Mouse (Mus musculus) urinary bladder, adult 18-20 months (tissue): ENCODE measurements around the gene Gpr84.
"Not testable (repeated sequence)": the region's sequence is repeated elsewhere in the genome, so short reads cannot be mapped to it uniquely, and the experiment has no call there.

Experiments
- DNase-seq, 2 experiments: peaks; one replicate each; pipeline ENCODE4 v3.0.0; 2022; ENCODE audit warnings: low spot score in 2 of 2, mixed read lengths in 2 of 2

The Gpr84 gene

DNA sequence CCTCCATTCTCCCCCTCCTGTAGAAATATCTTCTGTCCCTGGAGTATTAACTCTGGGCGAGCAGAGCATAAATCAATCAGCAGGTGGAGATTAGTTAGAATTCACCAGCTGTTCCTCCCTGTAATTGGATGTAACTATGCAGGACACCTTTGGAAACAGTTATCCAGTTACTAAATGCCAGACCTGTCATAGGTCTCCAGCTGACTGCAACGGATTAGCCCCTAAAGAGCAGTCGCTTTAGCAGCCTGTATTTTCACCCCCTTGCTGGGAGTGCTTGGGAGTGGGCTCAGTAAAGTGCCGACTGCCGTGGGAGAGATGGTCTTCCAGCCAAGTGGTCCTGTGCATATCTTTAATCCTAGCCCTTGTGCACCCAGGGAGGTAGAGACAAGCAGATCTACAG is 20.8 kb downstream of the Gpr84 start:
- no peak for DNase-seq

DNA sequence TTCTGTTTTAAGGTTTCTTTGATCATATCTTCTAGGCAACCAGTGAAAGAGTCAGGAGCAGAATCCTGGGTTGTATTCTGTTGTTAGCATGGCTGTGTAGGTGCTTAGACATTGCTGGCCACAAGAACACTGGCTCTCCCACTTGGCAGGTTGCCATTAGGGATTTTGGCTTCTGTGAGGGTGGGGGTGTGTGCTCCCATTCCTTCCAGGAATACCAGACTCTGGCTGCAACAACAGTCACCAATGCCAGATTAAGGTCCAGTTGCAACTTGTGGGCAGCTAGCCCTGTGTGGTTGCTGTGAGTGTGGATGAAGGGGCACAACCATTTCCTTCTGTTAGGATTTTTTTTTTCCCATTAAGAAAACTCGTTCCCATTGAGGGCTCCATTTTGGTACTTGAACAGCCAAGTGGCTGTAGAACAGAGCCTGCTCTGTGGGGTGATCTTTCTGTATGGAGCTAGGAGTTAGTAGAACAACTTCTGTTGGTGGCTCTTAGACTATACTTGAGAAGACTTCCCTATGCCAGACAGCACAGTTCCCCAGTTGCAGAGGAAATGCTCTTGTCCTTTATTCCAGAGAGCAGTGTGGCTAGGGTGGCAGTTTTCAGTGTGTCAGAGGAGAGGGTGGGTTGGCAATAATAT is 24.5 kb downstream of the Gpr84 start:
- DNase-seq, result no peak

DNA sequence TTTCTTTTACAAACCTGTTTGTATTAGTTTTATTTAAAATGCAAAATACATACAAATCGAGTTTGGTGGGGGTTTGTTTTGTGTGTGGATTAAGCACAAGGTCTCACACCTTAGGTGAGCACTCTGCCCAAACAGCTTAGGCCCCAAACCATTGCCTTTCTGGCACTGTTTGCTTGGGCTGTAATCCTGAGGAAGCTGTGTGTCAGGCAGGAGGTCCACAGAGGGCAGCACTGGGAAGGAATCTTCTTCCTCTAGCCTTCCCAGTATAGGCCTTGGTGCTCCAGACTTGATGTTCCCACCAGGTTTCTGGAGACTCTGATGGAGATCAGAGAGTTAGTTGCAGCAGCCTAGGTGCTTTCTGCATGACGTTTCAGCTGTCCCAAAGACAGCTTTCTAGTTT is 25.8 kb downstream of the Gpr84 start:
- no peak for DNase-seq

GRCm38 (mm10) chr15:103284066-103284465 is 26.3 kb downstream of the Gpr84 start:
- no peak for DNase-seq

GRCm38 (mm10) chr15:103281465-103282205 is 28.8 kb downstream of the Gpr84 start:
- no peak for DNase-seq

DNA sequence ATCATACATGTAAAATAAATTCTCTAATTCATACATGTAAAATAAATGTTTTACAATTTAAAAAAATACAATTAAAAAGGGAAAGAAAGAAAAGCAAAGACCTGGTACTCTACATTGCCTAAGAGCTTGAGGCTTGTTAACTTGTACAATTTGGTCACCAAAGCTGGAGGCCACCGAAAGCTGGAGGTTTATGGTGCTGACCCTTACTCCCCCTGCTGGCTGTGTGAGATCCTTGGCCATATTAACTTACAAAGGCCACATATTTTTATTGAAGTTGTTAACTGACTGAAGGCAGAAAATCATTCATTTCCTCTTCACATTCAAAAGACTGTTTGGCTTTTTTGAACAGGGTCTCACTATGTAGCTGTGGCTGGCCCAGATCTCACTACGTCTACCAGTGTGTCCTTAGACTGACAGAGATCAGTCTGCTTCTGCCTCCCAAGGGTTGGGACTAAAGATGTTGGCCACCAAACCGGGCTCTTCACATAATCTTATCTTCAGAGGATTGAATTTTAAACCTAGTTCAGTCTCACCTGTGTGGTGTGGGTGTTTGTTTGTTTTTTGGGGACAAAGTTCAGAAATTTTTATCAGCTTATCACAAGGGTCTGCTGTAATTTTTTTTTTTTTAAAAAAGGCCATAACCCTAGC is 29.5 kb downstream of the Gpr84 start:
- DNase-seq, result no peak

DNA sequence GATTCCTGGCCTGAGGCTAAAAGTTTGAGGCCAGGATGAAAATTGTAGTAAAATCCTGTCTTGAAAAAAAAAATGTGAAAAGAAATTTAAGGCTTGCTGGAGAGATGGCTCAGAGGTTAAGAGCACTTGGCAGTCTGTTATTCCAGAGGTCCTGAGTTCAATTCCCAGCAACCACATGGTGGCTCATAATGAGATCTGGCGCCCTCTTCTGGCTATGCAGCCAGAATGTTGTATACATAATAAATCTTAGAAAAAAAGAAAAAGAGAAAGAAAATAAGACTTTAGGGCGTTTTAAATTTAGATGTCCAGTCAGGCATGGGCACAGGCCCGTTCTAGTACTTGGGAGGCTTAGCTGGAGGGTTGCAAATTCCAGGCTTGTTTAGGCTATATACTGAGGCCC is 30.7 kb downstream of the Gpr84 start:
- DNase-seq, result no peak

DNA sequence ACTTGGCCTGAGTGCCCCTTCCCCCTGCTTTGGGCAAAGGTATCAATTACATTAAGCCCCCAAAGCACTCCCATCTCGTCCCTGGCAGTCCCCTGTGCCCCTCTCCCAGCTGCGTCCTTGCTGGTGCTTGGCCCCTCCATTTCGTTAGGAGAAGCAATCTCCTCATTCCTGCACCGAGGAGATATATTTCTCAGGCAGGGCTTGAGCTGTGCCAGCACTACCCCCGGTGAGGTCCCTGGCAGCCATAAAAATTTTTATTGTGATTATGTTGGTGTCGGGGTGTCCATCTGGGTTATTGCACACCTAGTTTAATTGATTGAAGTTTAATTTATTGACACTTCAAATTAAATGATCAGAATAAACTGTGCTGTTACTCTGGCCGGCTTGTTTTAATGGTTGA is 32.5 kb downstream of the Gpr84 start:
- DNase-seq, result no peak

DNA sequence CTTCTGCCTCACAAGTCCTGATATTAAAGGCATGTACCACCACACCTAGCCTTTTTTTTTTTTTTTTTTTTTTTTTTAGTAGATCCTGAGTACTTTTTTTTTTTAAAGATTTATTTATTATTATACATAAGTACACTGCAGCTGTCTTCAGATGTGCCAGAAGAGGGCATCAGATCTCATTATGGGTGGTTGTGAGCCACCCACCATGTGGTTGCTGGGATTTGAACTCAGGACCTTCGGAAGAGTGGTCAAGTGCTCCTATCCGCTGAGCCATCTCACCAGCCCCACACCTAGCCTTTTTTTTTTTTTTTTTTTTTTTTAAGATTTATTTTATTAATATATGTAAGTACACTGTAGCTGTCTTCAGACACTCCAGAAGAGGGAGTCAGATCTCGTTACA is 34.5 kb downstream of the Gpr84 start:
- not testable (repeated sequence) for DNase-seq

DNA sequence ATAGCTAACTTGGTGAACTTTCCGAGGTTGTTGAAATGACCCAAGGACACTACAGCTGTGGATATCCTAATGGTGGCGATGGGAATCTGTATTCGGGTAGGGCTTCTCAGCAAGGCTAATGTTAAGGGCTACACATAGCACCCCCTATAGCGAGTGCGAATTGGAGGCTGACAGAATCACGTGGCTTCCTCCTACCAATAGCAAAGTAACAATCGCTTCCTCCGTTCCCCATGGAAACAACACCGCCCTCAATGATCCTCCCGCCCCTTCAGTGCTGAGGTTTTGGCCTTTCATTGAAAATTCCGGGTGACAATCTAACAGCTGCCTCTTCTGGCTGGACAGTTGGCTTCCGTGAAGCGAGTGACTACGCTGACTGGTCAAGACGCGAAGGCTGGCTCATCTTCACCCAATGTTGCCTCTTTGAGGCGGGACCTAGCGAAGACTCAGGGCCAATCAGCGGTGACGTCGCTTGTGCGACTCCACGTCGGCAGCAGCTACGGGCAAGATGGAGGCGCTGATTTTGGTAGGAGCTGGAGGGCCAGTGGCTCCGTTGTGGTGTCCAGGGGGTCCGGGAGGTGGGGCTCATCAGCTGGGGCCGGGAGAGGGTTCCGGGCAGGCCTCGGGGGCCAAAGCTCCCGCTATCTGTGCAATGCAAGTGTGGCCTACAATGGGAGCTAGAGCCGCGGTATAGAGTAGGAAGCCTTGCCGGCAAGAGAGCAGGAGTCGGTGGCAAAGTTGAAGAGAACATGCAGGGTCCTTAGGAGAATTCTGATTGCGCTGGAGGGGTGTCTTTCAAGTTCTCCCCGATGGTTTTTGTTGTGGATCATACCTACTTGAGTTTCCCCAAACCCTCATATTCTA is 37.8 kb downstream of the Gpr84 start, which contains the start of gene Copz1:
Gene Copz1, plus strand, starts transcription at position 296 of the 861 bp plus-strand sequence.
- peak; percentile 83 to 96 for DNase-seq

- no peak for DNase-seq
Measured at GRCm38 (mm10) chr15:103268903-103269302, 41.5 kb downstream of the Gpr84 start.

DNA sequence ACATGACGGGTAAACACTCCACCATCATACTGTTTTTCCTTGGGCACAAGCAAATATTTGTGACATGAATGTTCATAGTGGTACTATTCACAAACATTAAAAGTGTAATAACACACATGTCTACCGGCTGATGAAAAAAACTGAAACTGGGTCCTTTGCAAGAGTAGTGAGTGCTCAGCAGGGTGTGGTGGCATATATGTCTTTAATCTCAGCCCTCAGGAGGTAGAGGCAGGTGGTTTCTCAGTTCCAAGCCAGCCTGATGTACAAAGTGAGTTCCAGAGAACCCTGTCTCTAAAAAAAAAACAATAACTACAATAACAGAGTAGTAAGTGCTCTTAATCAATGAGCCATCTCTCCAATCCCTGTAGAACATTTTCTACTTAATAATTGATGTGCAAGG is 45.6 kb downstream of the Gpr84 start:
- no peak for DNase-seq

DNA sequence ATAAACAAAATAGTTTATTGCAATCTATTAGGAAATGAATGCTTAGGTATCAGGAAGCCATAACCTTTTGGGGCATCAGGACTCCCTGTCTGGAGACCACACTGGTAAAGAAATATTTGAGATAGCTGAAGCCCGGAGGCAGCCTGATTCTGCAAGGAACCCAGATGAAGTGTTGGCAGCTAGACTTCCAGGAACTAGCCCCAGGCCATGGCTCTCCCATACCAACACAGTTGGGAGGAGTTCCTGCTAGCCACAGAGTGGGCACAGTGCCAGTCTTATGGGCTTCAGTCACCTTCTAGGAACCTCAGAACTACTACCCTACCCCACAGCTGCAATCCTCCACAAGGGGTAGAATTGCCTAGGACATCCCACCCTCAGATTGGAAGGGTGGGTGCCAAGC is 50.4 kb downstream of the Gpr84 start:
- no peak for DNase-seq

- no peak for DNase-seq
Measured at GRCm38 (mm10) chr15:103259162-103259561, 51.2 kb downstream of the Gpr84 start.
